Mouse (Mus musculus) stomach, postnatal 0 days (tissue): ENCODE measurements around the gene Atp13a1. TPM values are rescaled to one million over a fixed set of nuclear protein-coding genes. Genes with fewer than 3 reads are reported as not detected.

Source experiments
- ATAC-seq: fragments of 200-750 bp; cut with Nextera tagmentation; 2 replicates; pipeline ENCODE4 v1.8.0; 2017; ENCODE audit not compliant: low FRiP score, low TSS enrichment
- DNase-seq: peaks from one replicate; pipeline ENCODE4 v3.0.0-alpha.2; 2016; ENCODE audit warnings: low spot score
- H3K27ac ChIP-seq: fragments of 300-500 bp; sonication (generic); replicated peaks from 2 replicates; pipeline ENCODE4 v1.5.1; 2014; ENCODE audit warnings: mild to moderate bottlenecking, control low read depth
- H3K27me3 ChIP-seq: fragments of 300-500 bp; sonication (generic); 2 replicates; pipeline ENCODE4 v1.6.1; 2014; ENCODE audit warnings: low read length; ENCODE audit not compliant: control insufficient read depth, insufficient read depth
- H3K36me3 ChIP-seq: fragments of 300-500 bp; sonication (generic); 2 replicates; pipeline ENCODE4 v1.6.1; 2014; ENCODE audit warnings: low read length, mixed read lengths; ENCODE audit not compliant: control insufficient read depth, insufficient read depth
- H3K4me1 ChIP-seq: fragments of 300-500 bp; sonication (generic); replicated peaks from 2 replicates; pipeline ENCODE4 v1.6.1; 2014; ENCODE audit warnings: antibody characterized with exemption; ENCODE audit not compliant: control insufficient read depth, insufficient read depth
- H3K4me2 ChIP-seq: fragments of 300-500 bp; sonication (generic); replicated peaks from 2 replicates; pipeline ENCODE4 v1.6.1; 2014; ENCODE audit warnings: low read depth, mild to moderate bottlenecking, control low read depth, moderate library complexity
- H3K4me3 ChIP-seq: fragments of 300-500 bp; sonication (generic); 2 replicates; pipeline ENCODE4 v1.5.1; 2014; ENCODE audit warnings: low read depth, low read length, control low read depth
- H3K9ac ChIP-seq: fragments of 300-500 bp; sonication (generic); 2 replicates; pipeline ENCODE4 v1.6.1; 2014; ENCODE audit warnings: mild to moderate bottlenecking, low read length, control low read depth, mixed read lengths
- H3K9me3 ChIP-seq: fragments of 300-500 bp; sonication (generic); 2 replicates; pipeline ENCODE4 v1.6.1; 2016; ENCODE audit warnings: low read length; ENCODE audit not compliant: control insufficient read depth
- CTCF ChIP-seq: IDR thresholded peaks from 2 replicates; pipeline ENCODE4 v1.5.1; 2016; ENCODE audit warnings: antibody characterized with exemption, low read depth, mild to moderate bottlenecking, moderate library complexity
- EP300 ChIP-seq: optimal IDR thresholded peaks from 2 replicates; pipeline ENCODE3; 2016; ENCODE audit warnings: antibody characterized with exemption
- WGBS: fragments of 180-500 bp; shearing (Covaris S2); extraction: QIAGEN DNeasy Blood & Tissue Kit; methylation state at CpG from one replicate; pipeline ENCODE4 v1.1.7; 2014; 5-methylcytosine and 5-hydroxymethylcytosine counted together
- polyA plus RNA-seq: library from polyadenylated mRNA; unstranded; fragments of >200 nt; fragmentation: Nextera tagmentation; extraction: Ambion mirVana; gene quantifications from 2 replicates; pipeline ENCODE4 v1.2.1, GENCODE M21; 2015

Gene Atp13a1
- polyA plus RNA-seq, 1 experiment from 2014 or later, result 19.4 TPM

DNA sequence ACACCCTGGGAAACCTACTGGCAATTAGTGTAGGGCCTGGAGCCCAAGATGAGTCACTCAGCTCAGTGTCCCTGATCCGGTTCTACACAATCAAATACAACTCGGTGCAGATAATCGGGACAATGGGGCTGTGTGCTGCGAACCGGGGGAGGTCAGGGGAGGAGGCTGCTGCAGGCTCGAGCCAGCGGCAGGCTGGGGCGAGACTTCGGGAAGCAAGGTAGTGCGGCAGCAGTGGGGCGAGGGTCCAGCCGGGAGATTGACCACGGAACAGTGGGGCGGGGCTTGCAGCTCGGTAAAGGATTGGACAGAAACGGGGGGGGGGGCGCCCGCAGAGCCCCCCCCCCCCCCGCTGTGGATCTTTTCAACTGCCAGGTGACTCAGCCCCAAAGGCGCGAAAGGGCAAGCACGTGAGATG is 31.0 kb downstream of the Atp13a1 start:
- H3K4me3 ChIP-seq, result peak overlapping the region; percentile 53
- H3K9ac ChIP-seq, result peak overlapping the region; percentile 70
- H3K9me3 ChIP-seq, result no peaks in the 10 kb centered on the region
- H3K4me1 ChIP-seq, result no peaks in the 10 kb centered on the region
- peaks cover 3% of the 10 kb centered on the region; the same call in 1 of the 2 replicates for H3K36me3 ChIP-seq
- 1% methylated on average over 15 of the region's 22 CpGs for WGBS
- TF ChIP-seq EP300, result no peak
- TF ChIP-seq CTCF, result no peak
- H3K27me3 ChIP-seq, result no peaks in the 10 kb centered on the region
- ATAC-seq (peak; percentile 63), DNase-seq (peak; percentile 51)
- H3K27ac ChIP-seq, result peak overlapping the region; percentile 40; the same call in 1 of the 2 replicates
- H3K4me2 ChIP-seq, result peak overlapping the region; percentile 87

DNA sequence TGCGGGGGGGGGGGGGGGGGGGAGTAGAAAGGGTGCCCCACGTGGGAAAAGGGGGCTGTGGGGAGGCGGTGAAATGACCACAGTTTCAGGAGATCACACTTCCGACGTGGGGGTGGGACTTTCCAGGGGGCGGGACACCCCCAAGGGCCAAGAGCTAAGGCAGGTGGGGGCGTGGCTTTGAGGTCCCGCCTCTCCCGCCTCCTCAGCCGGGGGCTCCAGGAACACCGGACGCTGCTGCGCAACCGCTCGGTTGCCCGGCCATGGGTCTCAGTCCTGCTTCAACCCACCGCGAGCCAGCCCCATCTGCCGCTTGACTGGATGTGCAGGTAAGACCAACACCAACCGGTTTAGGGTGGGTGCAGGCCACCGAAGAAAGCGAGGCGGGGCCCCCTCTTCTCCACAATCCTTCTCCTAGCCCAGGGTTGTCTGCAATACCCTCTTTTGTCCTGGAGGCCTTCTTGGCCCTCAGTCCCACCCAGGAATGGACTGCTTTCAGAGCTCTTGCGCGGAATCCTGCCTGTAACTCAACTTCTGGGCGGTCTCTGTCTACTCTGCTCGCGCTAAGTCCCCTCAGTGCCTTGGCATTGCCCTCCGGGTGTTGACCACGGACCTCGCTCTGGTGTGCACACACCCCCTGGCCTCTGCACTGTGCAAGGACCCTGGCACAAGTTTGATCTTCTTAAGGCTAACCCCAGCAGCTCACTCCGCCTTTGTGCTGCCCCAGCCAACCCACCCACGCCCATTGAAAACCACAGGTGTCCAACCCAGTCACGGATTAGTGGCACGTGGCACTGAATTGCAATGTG is 31.6 kb downstream of the Atp13a1 start, which contains the start of gene Lpar2:
Gene Lpar2, plus strand, starts transcription at position 44 of the 806 bp plus-strand sequence.
- peak within 1 kb of the TSS; percentile 87 for H3K4me2 ChIP-seq
- 2% methylated on average over 32 of the region's 35 CpGs for WGBS
- no peaks in the 10 kb centered on the region for H3K27me3 ChIP-seq
- ATAC-seq (peak; percentile 65), DNase-seq (peak; percentile 85)
- H3K9ac ChIP-seq, result peak within 1 kb of the TSS; percentile 70
- peak within 1 kb of the TSS; percentile 40; the same call in 1 of the 2 replicates for H3K27ac ChIP-seq
- TF ChIP-seq CTCF, result peak; percentile 20; the same call in 1 of the 2 replicates
- TF ChIP-seq EP300, result no peak
- H3K36me3 ChIP-seq, result no peaks in the 10 kb centered on the region
- no peaks in the 10 kb centered on the region for H3K4me1 ChIP-seq
- H3K4me3 ChIP-seq, result peak within 1 kb of the TSS; percentile 53
- no peaks in the 10 kb centered on the region for H3K9me3 ChIP-seq

DNA sequence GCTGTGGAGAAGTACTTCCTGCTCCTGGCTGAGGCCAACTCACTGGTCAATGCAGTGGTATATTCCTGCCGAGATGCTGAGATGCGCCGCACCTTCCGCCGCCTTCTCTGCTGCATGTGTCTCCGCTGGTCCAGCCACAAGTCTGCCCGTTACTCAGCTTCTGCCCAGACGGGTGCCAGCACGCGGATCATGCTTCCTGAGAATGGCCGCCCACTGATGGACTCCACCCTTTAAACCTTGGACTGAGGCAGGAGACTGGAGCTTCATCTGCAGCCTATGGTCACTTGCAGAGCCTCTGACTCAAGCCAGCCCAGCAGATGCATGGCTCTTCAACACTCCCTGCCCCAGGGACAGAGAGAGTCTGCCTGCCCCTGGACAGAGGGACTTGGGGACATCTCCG is 35.4 kb downstream of the Atp13a1 start:
- H3K4me2 ChIP-seq, result no peak overlapping the region
- no peaks in the 10 kb centered on the region for H3K27me3 ChIP-seq
- DNase-seq (no peak), ATAC-seq (no peak)
- WGBS, result 91% methylated on average over 12 of the region's 12 CpGs
- TF ChIP-seq CTCF (no peak), EP300 (no peak)
- H3K9ac ChIP-seq, result no peak overlapping the region
- H3K4me3 ChIP-seq, result no peak overlapping the region
- no peaks in the 10 kb centered on the region for H3K9me3 ChIP-seq
- H3K36me3 ChIP-seq, result no peaks in the 10 kb centered on the region
- H3K4me1 ChIP-seq, result no peaks in the 10 kb centered on the region
- no peak overlapping the region for H3K27ac ChIP-seq

DNA sequence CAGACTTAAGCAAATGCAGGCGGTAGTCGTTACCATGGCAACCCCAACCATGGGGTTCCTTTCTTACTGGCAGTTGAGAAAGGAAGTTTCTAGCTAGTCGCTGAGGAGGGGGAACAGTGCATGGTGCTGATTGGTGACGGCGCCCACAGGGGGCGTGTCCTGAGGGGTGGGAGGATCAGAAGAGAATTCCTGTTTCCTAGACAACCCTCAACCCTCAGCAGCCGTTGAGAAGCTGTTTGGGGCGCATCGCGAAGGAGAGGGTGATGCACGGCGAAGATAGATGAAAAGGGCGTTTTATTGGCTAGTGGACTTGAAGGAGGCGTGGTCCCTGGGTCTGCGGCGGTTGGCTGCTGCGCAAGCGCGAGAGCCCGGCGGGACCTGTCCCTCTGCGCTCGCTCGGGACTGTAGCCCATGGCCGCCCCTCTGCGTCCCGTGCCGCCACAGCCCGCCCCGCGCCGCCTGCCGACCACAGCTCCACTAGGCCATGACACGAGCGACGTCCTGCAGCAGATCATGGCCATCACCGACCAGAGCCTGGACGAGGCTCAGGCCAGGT is 41.4 kb downstream of the Atp13a1 start, which contains the start of gene Pbx4:
Gene Pbx4, plus strand, starts transcription at position 194 of the 556 bp plus-strand sequence.
- H3K27me3 ChIP-seq, result no peaks in the 10 kb centered on the region
- no peak within 1 kb of the TSS for H3K27ac ChIP-seq
- H3K9ac ChIP-seq, result peak within 1 kb of the TSS; percentile 50
- peak within 1 kb of the TSS; percentile 51 for H3K4me3 ChIP-seq
- H3K36me3 ChIP-seq, result no peaks in the 10 kb centered on the region
- H3K4me1 ChIP-seq, result no peaks in the 10 kb centered on the region
- H3K4me2 ChIP-seq, result peak within 1 kb of the TSS; percentile 93
- TF ChIP-seq EP300 (no peak), CTCF (peak; percentile 54)
- H3K9me3 ChIP-seq, result no peaks in the 10 kb centered on the region
- DNase-seq, result peak; percentile 74
- WGBS, result 0% methylated on average over 38 of the region's 38 CpGs
- peak; percentile 88 for ATAC-seq

DNA sequence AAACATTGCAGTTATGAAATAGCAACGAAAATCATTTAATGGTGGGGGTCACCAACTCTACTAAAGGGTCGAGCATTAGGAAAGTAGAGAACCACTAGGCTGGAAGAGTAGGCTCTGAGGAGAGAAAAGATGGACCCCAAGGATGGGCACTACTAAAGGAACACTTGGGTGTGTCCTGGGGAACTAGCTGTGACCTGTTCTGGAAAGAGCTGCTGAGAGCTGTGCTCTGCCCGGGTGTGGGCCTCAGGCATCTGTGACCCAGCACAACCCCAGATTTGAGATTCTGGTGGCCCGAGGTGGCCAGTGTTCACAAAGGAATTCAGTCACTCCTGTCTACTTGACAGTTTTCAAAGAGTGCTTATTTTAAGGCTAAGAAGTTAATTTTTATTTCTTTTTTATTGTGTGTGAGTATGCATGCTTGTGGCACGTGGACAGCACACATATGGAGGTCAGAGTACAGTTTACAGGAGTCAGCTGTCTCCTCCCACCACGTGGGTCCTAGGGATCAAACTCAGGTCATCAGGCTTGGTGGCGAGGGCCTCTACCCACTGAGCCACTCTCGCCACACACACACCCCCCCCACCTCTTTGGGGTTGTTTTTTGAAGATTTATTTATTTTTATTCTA is 46.2 kb downstream of the Atp13a1 start:
- Histone ChIP-seq H3K9me3 (no peaks in the 10 kb centered on the region), H3K36me3 (no peaks in the 10 kb centered on the region), H3K9ac (no peak overlapping the region), H3K4me2 (no peak overlapping the region), H3K27me3 (no peaks in the 10 kb centered on the region), H3K4me3 (no peak overlapping the region), H3K4me1 (no peaks in the 10 kb centered on the region), H3K27ac (no peak overlapping the region)
- DNase-seq, result peak; percentile 55
- WGBS, result 50% methylated on average over 8 of the region's 8 CpGs
- TF ChIP-seq EP300 (no peak), CTCF (no peak)
- peak; percentile 73 for ATAC-seq
